Mouse (Mus musculus): Measurements from ENCODE around the gene Slc46a1.

Gene Slc46a1

DNA sequence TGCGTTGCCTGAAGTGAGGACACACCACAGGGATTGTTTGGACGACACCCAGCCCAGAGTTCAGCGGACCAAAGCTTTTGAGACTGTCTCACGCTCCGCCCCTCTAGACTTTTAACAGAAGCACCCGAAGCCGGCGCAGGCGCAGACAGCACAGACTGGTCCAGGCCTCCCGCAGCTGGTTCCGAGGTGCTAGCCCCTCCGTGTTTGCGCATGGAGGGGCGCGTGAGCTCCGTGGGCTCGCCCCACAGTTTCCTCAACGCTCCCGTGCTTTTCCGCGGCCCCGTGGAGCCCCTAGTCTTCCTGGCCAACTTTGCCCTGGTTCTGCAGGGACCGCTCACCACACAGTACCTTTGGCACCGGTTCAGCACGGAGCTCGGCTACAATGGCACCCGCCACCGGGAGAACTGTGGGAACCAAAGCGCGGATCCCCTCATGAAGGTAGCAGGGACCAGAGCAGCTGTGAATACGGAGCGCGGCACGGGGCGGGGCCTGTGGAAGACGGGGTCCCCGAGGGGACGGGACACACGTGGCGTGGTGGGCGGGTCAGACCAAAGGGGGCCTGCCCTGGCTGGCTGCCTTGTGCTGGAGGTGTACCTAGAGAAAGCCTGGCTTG lies at the start of gene Slc46a1:
Slc46a1 (plus strand) TSS at position 130 of the 613 bp plus-strand sequence.
- peak; percentile 82 for DNase-seq (ENCODE audit: low spot score)

DNA sequence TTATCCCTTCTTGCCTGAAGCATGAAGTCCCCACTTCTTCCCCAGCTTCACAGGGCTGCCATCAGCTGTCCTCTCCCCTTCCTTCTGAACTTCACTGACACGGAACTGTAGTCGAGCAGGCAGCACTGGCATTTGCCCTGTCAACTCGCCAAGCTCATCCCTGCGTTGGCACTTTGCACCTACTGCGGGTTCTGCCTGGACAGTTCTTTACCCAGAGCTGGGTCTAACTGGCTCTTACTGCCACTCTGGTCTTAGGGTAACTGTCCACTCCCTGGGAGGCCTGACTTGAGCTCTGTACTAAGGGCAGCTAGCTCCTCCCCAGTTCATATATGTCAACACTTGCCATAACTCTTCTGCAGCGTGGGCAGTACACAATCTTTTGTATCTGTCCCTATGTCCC lies 48.6 kb upstream of the Slc46a1 start:
- DNase-seq (ENCODE audit: low spot score), result no peak

DNA sequence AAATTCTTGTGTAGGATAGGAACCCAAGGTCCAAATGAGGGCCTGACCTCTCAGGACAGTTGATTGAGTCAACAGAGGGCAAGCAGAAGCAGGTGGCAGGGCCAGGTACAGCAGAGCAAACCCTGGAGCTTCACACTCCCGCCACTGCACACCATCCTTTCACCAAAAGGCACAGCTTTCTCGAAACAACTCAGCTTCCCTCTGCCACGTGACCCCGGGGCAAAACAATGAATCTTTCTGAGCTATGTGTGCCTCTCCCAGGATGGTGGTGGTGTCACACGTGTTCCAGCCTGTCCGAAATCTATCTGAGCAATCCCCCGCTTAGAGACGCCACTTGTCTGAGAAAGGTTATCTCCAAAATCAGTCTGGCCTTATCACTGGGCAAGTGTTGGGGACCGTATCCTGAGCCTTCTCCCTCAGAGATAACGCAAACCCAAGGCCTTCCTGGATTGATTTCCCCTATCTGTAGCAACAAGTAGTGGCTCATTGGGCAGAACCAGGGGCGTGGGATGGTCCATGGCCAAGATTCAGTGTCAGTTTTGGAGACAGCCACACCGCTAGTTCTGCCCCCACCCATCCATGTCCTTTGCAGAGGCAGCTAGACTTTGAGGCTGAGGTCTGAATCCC lies 45.1 kb upstream of the Slc46a1 start:
- no peak for DNase-seq (ENCODE audit: low spot score)

GRCm38 (mm10) chr11:78421201-78422009 lies 44.1 kb upstream of the Slc46a1 start:
- no peak for DNase-seq (ENCODE audit: low spot score)

DNA sequence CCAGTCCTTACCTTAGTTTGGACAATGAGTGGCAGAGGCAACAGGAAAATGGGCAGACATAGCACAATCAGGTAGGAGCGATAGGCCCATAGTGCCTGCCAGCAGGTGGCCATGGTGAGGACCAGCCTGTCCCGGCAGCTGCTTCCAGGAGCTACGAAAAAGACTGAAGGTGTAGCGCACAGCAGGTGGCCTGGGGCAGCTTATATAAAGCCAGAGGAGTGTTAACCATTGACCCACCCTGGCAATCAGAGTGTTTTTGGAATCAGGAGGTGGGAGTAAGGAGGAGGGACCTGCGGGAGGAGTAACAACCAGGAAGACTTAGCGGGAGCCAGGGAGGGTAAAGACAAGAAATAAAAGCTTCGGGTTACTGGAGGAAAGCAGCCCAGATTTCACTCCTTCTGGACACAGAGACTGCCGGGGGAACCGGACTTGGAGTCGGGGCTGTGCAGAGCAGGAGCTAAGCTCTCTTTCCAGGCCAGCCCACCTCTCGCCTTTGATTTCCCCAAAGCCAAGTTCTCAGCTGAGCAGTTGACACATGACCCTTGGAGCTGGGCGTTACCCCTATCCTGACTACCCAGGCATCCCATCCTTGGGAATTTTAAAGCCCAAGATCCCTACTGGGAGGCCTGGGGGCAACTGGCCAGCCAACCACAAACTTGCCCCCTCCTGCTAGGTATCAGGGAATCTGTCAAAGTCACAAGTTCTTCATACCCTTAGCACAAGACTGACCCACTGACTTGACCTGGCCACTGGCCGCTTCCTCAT lies 43.3 kb upstream of the Slc46a1 start, which contains the start of gene Slc13a2:
Slc13a2 (minus strand) TSS at position 163 of the 765 bp plus-strand sequence.
- no peak for DNase-seq (ENCODE audit: low spot score)

GRCm38 (mm10) chr11:78424352-78424751 lies 41.1 kb upstream of the Slc46a1 start:
- no peak for DNase-seq (ENCODE audit: low spot score)

GRCm38 (mm10) chr11:78425572-78425971 lies 39.9 kb upstream of the Slc46a1 start:
- DNase-seq (ENCODE audit: low spot score), result no peak

- DNase-seq (ENCODE audit: low spot score), result no peak
Measured at GRCm38 (mm10) chr11:78427655-78428054, 37.8 kb upstream of the Slc46a1 start.

GRCm38 (mm10) chr11:78428309-78428708 lies 37.2 kb upstream of the Slc46a1 start:
- DNase-seq (ENCODE audit: low spot score), result no peak

- DNase-seq (ENCODE audit: low spot score), result no peak
Measured at GRCm38 (mm10) chr11:78430195-78430878, 35.2 kb upstream of the Slc46a1 start.

- no peak for DNase-seq (ENCODE audit: low spot score)
Measured at GRCm38 (mm10) chr11:78431176-78431575, 34.3 kb upstream of the Slc46a1 start.

DNA sequence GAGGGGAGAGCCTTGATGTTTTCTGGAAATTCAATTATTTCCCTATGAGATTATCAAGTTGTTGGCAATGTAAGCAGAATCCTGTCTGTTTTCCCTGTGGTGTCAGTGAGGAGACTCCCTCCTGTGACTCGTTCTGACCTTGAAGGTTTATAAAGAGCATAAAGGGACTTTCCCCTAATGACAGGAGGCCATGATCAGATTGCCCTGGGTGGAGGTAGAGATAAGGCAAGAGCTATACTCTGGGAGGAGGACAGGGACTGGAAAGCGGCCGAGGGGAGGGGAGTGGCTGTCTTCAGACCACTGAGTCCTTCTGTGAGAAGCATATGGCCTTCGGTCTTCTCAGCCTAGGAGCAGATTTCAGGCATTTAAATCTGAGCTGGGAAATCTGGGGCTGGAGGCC lies 31.4 kb upstream of the Slc46a1 start:
- DNase-seq (ENCODE audit: low spot score), result no peak

- peak; percentile 80 for DNase-seq (ENCODE audit: low spot score)
Measured at GRCm38 (mm10) chr11:78435776-78436349, 29.6 kb upstream of the Slc46a1 start.

- no peak for DNase-seq (ENCODE audit: low spot score)
Measured at GRCm38 (mm10) chr11:78437182-78437581, 28.3 kb upstream of the Slc46a1 start.

GRCm38 (mm10) chr11:78438399-78438930 lies 27.0 kb upstream of the Slc46a1 start:
- DNase-seq (ENCODE audit: low spot score), result no peak

DNA sequence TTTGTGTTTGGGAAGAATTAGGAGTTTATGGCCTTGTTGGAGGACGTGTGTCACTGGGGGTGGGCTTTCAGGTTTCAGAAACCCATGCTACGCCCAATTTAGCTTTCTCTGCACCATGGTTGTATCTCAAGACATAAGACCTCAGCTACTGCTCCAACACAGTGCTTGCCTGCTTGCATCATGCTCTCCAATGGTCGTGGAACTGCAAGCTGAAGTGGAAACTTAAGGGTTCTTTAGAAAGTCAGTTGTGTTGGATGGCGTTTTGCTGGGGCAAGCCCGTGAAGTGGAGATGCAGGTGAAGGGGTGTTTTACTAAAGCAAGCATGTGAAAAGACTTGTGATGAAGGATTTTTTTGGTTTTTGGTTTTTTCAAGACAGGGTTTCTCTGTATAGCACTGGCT lies 22.4 kb upstream of the Slc46a1 start:
- DNase-seq (ENCODE audit: low spot score), result no peak

DNA sequence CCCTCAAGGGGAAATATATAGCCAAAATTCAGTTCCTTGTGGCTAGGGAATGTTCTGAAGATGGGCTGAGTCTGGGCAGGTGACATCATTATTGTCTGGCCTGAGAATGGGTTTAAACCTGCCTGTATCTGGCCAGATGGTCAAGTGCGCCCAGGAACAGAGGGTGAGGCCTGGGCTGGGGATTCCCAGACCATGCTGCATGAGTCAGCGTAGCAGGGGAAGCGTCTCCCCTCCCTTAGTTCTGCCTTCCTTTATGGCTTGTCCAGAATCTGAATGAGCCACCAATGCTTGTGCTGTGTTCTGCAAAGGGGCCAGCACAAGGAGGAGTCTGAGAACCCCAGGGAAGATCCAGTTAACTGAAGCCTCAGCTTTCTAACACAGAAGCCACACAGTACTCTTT lies 18.3 kb upstream of the Slc46a1 start:
- no peak for DNase-seq (ENCODE audit: low spot score)

DNA sequence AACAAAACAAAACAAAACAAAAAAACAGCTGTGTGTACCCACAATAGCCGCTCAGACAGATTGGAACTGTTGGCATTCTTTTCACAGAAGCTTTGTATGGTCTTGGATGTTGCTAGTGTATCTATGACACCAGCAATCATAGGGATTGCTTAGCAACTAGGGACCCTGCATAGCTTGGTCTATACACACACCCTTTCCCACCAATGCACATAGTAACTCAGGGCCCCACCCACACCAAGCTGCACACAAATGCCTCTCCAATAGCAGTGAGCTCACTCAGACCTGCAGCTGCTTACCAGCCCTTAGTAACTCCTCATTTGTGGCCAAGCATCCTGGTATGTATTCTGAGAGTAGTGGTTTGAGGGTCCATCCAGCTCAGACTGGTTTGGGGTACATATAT lies 17.3 kb upstream of the Slc46a1 start:
- no peak for DNase-seq (ENCODE audit: low spot score)

DNA sequence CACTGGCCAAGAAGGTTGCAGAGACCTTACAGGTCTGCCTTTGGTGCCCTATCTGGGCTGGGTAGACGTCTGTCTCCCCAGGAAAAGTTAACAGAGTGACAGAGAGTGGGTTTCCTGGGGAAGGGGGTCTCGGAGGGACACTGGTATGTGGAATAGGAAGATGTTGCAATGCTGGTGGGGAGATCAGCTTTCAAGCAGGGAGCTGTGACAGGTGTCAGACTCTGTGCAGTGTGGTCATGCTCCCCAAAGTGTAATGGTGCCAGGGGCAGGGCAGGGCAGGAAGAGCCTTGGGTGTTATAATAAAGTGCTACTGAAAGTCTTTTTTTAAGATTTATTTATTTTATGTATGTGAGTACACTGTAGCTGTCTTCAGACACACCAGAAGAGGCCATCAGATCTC lies 15.2 kb upstream of the Slc46a1 start:
- no peak for DNase-seq (ENCODE audit: low spot score)

- peak; percentile 74 for DNase-seq (ENCODE audit: low spot score)
Measured at GRCm38 (mm10) chr11:78453675-78454074, 11.8 kb upstream of the Slc46a1 start.

- no peak for DNase-seq (ENCODE audit: low spot score)
Measured at GRCm38 (mm10) chr11:78454276-78454675, 11.2 kb upstream of the Slc46a1 start.

Data from retina, embryonic 14.5 days (tissue).